Mouse (Mus musculus) retina, postnatal 1 day (tissue): ENCODE data around the gene Smok3c.
"Not testable (repeated sequence)": the region's sequence is repeated elsewhere in the genome, so short reads cannot be mapped to it uniquely, and the experiment has no call there.

Experiments used
- DNase-seq: peaks from one replicate; pipeline ENCODE4 v3.0.0-alpha.2; 2012

The Smok3c gene

DNA sequence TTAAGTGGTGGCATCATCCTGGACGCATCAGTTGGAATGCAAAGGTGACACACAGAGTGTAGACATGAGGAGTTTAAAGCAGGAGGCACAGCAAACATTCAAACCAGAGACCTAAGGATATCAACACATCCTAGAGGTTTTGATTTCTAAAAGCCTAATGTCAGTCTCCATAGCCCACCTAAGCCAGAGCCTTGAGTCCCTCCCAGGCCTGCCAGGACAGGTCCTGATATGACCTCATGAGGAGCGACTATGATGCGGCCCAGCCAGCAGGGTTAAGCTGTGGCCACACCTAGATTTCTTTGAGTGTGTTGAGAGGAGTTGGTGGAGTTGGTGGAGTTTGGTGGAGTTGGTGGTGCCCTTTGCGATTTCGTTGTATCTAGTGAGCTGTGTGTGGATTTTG is at the start of gene Smok3c:
TSS of gene Smok3c (plus strand) at position 301 of the 400 bp plus-strand sequence.
- not testable (repeated sequence) for DNase-seq

DNA sequence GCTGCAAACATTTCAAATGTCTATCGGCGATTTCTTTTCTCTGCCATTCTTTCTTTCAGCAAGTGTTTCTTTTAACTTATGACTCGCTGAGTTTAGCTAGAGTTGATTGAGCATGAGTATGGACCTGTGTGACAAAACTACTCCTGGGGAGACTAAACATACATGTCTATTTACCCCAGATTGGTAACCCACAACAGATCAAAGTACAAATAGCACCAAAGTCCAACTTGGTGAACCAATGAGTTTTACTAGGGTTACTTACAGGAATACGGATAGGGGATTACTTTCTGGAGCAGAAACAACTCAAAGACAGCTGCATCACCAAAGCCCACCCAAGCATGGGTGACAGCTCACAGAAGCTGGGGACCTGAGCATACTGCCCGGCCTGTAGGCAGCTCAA is 43.6 kb upstream of the Smok3c start:
- DNase-seq = no peak

DNA sequence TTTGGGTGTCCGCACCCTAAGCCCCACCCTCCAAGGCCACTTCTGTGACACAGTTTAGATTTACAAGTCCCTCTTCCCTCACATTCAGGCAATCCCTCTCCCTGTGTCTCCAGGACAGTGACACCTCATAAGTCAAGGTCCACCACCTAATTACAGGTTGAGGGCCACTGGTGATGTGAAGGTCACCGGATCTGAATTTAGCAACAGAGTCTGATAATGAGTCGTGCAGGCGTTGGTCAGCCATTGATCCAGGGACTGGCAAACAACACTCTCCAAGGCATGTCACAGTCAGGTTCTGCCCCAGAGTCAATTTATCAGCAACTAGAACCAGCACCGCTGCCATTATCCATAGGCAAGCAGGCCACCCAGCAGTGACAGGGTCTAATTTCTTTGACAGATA is 40.6 kb upstream of the Smok3c start:
- no peak for DNase-seq

DNA sequence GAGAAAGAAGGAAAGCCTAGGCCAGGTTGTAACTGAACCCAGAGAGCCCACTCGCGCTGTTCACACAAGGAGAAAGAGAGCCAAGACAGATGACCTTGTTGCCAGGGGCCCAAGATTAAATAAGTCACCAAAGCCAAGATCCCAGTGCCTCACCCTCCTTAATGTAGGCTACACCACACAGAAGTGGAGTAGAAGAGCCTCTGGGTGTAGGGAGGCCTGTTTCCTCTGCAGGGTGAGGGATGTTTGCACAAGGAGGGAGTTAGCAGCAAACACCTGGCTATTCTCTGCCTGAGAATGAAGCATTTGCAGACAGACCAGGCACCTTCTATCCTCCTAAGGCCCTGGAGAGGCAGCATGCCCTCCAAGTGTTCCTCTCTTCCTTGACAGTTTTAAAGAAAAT is 36.5 kb upstream of the Smok3c start:
- no peak for DNase-seq

DNA sequence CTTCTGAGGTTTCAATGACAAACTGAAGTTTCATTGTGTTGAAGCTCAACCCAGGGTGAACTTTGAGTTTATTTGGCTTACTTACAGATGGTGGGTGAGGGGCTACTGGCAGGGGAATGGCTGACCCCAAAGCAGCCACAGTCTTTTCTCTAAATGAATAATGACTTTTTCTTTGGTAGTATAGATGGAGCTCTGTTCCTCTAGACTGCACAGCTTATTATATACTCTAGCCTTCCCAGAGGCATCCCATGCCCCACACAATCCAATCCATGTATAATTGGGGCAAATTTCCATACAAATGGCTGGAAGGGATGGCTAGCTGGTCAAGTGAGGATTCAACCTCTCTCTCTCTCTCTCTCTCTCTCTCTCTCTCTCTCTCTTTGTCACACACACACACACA is 36.0 kb upstream of the Smok3c start:
- DNase-seq = no peak

DNA sequence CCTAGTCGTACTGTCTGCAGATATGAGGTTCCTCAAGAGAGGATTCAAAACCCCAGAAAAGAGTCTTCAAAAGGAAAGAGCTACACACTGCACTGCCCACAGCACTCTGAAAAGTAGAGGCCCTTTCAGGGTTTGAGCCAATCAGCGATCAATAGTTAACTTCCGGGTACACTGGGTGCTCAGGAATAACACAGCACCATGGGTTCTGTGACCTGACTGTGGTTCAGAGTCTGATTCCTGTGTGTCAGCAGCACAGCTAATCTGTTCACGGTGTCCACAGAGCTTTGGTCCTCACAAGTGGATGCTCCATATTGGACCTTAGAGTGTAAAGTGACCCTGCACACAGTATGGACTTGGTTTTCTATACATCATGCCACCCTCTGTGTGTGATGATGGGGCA is 33.4 kb upstream of the Smok3c start:
- DNase-seq = not testable (repeated sequence)

DNA sequence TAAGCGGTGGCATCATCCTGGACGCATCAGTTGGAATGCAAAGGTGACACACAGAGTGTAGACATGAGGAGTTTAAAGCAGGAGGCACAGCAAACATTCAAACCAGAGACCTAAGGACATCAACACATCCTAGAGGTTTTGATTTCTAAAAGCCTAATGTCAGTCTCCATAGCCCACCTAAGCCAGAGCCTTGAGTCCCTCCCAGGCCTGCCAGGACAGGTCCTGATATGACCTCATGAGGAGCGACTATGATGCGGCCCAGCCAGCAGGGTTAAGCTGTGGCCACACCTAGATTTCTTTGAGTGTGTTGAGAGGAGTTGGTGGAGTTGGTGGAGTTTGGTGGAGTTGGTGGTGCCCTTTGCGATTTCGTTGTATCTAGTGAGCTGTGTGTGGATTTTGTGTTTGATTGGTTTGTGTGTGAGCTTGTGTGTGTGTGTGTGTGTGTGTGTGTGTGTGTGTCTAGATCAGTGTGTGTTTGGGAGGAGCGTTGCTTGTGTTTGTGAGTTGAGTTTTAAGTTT is 32.0 kb upstream of the Smok3c start, which contains the start of the genes Smok3a and Smok3b:
TSS of gene Smok3a (plus strand) at position 301 of the 519 bp plus-strand sequence.
TSS of gene Smok3b (plus strand) at position 469 of the 519 bp plus-strand sequence.
- DNase-seq = not testable (repeated sequence)

DNA sequence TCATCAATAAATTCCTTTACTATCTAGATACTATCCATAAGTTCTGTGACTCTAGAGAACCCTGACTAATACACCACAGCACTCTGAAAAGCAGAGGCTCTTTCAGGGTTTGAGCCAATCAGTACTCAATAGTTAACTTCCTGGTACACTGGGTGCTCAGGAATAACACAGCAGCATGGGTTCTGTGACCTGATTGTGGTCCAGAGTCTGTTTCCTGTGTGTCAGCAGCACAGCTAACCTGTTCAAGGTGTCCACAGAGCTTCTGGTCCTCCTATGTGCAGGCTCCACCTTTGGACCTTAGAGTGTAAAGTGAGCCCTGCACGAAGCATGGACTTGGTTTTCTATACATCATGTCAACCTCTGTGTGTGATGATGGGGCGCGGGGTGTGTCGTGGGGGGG is 20.8 kb downstream of the Smok3c start:
- no peak for DNase-seq

DNA sequence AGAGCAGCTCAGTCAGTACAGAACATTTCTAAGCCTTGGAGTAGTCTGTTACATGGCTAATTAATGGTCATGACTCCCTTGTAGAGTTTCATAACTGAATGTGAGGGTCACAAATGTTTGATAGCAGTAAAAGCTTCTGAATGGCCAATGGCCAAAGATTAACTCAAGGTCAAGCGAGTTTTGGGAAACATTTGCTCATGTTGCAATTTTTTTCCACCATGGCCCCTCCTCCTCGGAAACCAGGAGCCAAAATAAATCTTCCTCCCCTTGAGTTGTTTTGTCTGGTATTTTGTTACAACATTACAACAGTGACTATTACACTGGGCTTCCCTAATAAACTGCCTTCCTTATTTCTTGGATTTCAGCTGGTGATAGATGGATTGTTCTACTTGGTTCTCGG is 22.7 kb downstream of the Smok3c start:
- no peak for DNase-seq

DNA sequence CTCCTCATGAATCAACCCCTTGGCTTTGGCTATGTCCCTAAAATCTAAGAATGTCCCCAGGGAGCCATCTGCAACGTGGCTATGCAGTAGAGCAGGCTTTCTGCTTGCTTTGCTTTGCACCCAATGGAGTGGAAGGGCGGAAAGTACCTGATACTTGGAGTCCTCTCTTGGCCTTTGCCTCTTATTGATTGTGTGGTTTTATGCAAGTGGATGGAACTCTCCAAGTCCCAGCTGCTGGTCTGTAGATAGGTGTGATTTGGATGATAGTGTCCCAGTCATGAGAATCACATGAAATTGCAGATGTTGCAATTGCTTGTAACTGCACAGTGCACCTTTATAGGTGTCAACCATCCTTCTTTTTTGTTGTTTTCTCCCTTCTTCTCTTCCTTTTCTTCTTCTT is 23.2 kb downstream of the Smok3c start:
- DNase-seq = no peak

DNA sequence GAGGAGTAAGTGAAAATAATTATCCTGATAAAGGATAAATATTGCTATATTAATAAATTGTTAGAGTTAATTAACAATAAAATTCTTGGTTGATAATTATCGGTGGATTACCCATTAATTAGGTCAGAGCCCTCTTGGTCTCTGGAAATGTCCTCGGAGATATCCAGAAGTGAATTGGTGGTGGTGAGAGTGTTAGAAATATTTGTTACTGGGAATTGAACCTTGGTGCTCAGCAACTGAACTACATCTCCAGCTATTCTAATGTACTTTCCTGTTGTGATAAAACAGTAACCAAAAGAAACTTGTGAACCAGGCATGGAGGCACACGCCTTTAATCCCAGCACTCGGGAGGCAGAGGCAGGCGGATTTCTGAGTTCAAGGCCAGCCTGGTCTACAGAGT is 27.5 kb downstream of the Smok3c start:
- DNase-seq = no peak

DNA sequence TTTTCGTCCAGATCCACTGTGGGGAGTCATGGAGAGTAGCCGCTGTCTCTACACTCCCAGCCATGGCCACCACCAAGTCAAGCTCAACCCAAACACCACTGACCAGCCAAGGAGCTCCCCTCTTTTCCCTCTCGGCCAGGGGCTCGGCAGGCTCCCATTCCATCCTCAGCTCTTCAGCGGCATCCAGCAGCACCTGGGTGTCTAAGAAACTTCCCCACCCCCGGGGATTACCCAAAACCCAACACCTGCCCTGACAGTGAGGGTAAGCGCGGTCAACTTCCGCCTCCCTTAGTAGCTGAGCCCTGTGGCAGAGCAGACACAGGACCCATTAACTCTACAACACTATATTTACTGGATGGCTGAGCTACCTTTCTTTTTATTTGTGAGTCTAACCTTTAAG is 28.5 kb downstream of the Smok3c start:
- no peak for DNase-seq

DNA sequence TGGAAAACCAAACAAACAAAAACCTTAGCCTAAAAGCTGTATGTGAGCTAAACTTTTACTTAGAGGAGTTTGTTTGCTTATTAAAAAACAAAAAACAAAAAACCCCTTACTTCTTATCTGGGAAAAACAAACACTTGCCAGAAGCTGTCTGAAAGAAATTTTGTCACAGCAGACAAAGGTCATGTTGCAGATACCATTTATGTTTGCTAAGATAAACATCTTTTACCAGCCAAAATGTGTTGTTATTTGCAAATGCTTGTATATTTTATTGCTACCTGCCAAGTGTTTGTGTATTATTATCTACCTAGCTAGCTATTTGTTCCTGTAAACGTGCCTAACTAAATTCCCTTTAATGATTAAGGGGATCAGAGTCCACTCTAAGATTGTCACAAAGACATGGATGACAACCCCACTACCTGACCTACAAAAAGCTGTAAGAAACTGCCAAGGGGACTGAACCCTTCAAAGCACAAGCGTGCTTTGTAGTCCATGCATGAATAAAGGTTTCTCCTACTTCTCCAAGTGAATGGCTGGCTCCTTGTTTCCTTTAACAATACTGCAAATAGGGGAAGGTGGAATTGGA is 30.4 kb downstream of the Smok3c start:
- DNase-seq = no peak

DNA sequence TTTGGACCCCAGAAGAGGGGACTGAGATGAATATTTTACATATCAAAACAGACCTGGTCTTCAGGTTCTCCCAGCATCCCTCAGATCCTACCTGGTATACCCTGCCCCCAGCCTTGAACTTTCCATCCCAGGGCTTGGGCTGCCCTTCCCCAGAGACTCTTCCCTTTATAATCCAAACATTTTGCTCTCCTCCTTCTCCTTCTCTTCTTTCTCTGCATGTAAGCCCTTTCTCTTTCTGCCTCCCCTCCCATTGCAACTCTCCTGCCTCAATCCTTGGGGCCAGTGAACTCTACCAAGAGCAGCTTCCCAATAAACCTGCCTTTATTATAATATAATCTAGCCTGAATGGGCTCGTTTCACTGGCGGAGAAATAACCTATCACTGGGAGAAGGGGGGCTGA is 30.9 kb downstream of the Smok3c start:
- no peak for DNase-seq

DNA sequence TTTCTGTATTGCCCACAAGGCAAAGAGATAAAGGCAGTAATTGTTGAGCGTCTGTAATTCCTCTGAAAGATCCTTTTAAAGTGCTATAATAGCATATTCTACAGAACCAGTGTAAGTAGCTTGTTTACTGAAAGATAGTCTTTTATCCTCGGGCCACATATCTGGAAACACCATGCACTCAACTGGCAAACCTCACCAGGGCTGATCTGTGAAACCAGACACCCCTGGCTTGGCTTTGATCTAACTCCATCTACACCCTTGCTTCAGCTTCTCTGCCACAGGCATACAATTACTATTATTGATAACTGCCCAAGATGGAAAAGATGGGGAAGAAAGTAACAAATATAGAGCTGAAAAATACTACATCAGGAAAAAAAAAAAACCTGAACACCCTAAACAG is 31.5 kb downstream of the Smok3c start:
- no peak for DNase-seq

DNA sequence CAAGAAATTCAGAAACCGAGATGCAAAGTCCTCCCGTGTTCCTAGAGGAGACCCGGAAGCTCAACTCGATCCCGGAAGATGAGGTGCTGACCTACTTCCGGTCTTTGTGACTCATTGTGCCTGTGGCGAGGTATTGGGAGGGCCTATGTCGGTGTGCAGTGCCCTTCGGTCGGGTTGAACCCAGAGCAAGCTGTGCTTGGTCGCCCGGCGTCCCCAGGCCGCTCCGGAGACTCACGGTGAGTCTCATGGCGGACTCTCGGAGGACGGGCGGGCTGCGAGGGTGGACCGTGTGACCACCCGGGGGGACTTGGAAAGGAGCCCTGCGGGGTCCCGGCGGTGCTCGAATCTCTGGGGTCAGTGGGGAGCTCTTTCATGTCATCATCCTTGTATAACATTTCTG is 32.0 kb downstream of the Smok3c start, which contains the start of gene Zkscan1:
TSS of gene Zkscan1 (plus strand) at position 89 of the 400 bp plus-strand sequence.
- DNase-seq = peak; percentile 96

DNA sequence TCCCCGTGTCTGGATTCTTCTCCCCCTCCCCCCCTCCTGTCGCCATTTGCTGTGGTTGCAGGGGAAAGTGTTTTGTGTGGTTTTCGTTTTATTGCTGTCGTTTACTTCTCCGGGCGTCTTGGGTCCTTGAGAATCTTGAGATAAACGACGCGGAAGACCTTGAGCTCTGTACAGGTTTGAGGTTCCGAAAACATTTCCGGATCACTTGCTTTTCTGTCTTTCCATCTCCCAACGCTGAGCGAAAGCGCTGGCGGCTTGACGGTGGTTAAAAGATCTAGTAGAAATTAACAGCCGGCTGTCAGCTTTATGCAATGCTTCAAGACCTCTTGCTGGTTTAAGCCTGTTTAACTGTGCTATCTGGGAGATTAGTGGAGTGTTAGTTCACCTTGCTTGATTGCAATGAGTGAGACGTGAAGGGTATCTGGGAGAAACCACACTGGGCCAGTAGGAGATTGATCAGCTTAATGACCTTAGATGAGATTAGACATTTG is 32.5 kb downstream of the Smok3c start:
- peak; percentile 76 for DNase-seq

DNA sequence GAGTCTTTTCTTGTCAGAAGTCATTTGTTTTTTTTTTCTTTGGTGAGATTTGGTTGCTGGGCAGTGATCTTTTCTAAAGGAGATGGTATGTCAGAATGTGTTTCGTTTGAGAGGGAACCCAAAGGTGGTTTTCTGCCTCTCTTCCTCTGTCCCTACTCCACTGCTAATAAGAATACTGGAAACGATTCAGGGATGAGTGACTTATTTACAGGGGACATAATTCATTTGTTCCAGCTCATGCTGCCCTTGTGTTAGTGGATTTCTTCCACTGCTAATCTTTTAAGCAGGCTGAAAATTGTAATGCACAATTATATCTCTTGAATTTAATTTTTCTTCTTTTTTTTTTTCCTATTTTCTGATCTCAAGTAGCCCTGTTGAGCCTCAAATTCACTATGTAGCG is 33.8 kb downstream of the Smok3c start:
- DNase-seq = no peak

DNA sequence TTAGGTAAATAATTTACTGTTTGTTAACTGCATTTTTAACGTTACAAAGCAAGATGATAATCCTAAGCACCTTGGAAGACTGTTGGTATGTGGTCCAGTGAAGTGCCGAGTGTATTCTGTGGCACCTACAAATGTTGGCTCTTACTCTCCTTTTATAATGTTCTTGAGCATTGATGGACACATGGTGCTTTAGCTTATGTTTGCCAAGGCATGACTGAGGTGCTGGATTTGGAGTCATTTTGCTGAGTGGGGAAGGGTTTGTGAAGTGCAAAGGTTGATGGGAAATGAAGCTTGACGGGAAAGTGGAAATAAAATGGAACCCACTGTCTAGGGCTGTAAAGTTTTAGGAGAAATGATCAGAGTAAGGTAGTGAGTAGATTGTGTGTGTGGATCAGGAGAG is 35.4 kb downstream of the Smok3c start:
- no peak for DNase-seq

DNA sequence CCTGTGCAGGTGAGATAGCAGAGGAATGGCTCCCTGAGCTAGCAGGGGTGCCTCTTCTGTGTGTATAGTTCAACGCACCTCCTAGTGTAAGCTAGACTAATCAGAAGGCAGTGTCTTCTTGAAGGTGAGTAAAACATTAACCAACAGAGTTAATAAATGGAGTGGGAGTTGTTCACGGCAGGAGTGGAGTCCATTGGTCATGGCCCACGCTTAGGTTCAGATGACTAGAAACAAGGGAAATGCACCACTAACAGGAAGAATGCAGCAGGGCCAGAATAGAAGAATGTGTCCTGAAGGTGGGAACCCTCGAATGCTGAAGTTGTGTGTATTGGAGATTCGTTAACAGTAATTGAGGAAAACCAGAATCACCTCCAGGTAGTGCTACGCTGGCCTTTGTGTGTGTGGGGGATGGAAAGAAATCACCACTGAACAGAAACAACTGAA is 36.1 kb downstream of the Smok3c start:
- no peak for DNase-seq

DNA sequence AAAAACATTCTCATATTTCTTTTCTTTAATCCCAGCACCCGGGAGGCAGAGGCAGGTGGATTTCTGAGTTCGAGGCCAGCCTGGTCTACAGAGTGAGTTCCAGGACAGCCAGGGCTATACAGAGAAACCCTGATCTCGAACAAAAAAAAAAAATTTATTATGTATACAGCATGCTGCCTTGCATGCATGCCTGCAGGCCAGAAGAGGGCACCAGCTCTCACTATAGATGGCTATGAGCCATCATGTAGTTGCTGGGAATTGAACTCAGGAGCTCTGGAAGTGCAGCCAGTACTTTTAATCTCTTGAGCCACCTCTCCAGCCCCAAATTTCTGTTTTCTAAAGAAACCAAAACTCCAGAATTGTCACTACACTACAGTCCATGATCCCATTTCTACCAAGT is 37.3 kb downstream of the Smok3c start:
- DNase-seq = peak; percentile 42

DNA sequence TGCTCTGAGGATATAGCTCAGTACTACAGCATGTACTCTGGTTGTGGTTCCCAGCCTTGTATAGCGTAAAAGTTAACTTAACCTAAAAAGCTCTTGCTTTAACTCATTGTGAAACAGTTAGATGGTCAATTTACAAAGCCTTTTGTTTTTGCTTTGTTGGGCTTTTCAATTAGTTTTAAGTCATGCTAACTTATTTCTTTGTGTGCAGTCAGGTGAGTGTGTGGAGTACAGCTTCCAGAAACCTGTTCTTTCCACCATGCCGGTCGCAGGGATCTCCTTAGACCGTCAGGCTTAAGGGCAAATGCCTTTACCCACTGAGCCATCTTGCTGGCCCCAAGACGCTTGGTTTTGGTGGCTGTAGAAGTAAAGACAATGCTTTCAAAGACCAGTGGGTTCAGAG is 37.7 kb downstream of the Smok3c start:
- no peak for DNase-seq

DNA sequence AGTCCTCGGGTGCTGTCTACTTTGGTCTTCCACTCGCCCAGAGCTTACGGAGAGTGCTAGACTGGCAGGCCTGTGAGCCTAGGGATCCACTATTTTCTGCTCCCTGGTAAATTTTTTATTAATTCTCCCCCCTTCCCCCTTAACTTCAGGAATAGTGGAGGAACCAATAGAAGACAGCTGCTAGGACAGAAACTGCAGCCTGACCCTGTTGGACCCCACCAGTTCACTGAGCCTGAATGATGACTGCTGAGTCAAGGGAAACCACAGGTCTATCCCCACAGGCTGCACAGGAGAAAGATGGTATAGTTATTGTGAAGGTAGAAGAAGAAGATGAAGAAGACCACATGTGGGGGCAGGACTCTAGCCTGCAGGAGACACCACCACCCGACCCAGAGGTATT is 39.8 kb downstream of the Smok3c start:
- DNase-seq = no peak

DNA sequence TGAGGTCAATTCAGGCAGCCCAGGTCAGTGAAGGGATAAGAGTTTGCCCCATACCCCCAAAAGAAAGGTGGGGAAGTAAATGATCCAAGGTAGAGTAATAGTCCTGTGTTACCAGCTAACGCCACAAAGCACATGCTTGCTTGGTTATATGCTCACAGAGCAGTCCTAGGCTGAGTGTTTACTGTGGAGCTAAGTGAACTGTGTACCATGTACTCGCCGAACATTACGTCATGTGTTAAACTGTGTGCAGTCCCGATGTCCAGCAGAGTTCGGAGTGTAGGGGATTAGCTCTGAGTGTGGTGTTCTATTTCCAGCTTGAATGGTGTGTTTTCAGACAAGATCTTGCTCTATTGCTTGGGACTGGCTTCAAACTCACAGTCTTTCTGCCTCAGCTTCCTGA is 41.5 kb downstream of the Smok3c start:
- no peak for DNase-seq

DNA sequence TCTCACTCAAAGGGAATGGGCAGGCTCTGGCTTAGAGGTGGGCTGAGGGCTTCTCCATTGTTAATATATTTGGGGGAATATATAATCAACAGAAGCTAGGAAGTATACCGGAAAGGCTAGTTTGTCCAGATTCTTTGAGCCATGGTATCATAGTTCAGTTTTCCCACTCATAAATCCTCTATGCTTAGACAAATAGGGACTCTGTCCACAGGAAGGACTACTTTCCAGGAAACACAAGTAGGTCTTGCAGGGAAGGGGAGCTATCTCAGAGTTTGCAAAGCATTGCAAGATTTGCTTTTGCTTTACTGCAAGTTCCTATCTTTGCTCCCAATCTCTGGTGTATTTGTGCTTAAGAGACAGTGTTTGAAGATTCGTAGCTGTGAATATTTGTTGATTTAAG is 52.0 kb downstream of the Smok3c start:
- DNase-seq = no peak
